Mouse (Mus musculus): ENCODE measurements around the gene Rhoa.
"Not testable (repeated sequence)": the region's sequence is repeated elsewhere in the genome, so short reads cannot be mapped to it uniquely, and the experiment has no call there.

Rhoa gene

DNA sequence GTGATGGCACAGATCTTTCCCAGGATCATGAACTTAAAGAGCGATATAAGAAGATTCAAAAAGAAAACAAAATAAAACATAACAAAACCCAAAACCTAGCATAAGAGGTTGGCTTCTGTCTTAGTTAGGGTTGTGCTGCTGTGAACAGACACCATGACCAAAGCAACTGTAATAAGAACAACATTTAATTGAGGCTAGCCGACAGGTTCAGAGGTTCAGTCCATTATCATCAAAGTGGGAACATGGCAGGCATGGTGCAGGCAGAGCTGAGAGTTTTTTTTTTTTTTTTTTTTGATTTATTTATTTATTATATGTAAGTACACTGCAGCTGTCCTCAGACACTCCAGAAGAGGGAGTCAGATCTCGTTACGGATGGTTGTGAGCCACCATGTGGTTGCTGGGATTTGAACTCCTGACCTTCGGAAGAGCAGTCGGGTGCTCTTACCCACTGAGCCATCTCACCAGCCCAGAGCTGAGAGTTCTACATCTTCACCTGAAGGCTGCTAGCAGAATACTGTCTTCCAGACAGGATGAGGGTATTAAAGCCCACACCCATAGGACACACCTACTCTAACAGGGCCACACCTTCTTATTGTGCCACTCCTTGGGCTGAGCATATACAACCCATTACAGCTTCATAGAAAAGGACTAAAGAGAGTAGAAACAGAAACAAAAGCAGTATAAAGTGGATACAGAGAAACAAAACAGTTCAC lies 18.2 kb upstream of the Rhoa start:
- in situ Hi-C loops (cut with MboI, MseI), result not testable (repeated sequence)

DNA sequence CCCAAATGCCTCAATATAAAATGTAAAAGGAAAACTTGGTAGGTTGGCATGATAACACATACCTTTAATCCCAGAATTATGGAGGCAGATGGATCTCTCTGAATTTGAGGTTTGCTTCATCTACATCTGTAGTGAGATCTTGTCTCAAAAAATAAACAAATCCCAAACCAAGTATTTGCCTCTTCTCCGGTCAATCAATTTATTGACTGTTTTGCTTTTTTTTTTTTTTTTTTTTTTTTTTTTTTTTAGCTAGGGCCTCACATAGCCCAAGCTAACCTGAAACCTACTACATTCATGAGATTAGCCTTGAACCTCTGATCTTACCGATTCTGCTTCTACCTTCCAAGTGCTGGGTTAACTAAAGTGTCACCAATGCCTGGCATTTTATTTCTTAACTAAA lies 16.6 kb upstream of the Rhoa start:
- in situ Hi-C loops (cut with MboI, MseI), result no loop called here

DNA sequence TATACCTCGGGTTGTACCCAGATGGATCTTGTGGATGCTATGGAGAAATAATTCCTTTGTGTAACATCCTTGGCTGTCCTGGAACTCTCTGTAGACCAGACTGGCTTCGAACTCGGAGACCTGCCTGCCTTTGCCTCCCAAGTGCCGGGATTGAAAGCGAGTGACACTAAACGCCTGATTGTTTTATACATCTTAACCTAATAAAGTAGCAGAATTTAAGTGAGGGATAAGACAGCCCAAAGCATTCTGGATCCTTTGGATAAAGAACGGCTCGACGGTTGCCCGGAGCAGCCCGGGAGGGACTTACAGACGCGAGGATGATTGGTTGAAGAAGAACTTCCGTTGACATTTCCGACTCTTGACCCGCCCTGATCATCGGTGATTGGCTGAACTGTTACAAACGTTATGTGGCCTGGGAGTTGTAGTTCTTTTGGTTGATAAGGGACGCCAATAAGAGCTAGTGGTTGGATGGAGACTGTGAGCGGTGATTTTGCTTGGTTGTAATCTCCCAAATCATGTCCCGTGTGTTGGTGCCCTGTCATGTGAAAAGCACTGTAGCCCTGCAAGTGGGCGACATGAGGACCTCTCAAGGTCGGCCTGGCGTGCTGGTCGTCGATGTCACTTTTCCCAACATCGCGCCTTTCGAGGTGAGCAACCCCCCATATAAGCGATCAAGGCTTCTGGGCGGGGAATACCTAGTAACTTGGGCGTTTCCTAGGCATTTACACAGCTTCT lies 15.7 kb upstream of the Rhoa start, which contains the start of gene Nicn1:
Nicn1 (plus strand) TSS at position 414 of the 735 bp plus-strand sequence.
- in situ Hi-C loops (cut with MboI, MseI), result loop anchor here (10.0 kb wide), 1 partner anchor 795 kb away; the partner anchor contains the start of genes Ccdc51 and Tma7

GRCm38 (mm10) chr9:108290773-108291172 lies 15.2 kb upstream of the Rhoa start:
- in situ Hi-C loops (cut with MboI, MseI), result loop anchor here (10.0 kb wide), 1 partner anchor 794 kb away; the partner anchor contains the start of genes Ccdc51 and Tma7

GRCm38 (mm10) chr9:108296453-108297355 lies 9.2 kb upstream of the Rhoa start, which contains the start of gene Amt:
Gene Amt (plus strand): TSS chr9:108296853.
- in situ Hi-C loops (cut with MboI, MseI), result loop anchor here (10.0 kb wide), 1 partner anchor 788 kb away; the partner anchor contains the start of genes Ccdc51 and Tma7

GRCm38 (mm10) chr9:108301853-108302252 lies 4.1 kb upstream of the Rhoa start:
- in situ Hi-C loops (cut with MboI, MseI), result loop anchor here (5.0 kb wide), 1 partner anchor 45 kb away; the partner anchor contains the start of gene Usp4

DNA sequence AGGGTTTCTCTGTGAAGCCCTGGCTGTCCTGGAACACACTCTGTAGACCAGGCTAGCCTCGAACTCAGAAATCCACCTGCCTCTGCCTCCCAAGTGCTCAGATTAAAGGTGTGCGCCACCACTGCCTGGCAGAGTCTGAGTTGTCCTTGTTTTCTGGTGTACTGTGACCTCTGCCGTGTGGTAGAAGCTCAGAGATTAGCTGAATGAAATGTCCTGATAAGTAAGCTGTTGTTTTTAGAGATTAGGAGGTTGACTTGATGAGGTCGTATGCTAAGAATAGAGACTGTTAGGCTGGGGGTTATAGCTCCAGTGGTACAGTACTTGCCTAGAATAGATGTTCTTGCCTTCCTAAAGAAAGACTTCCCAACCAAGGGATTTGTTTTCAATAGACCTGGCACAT lies 1.2 kb upstream of the Rhoa start:
- in situ Hi-C loops (cut with MboI, MseI), result loop anchor here (5.0 kb wide), 1 partner anchor 43 kb away; the partner anchor contains the start of gene Usp4

- in situ Hi-C loops (cut with MboI, MseI), result no loop called here
Measured at GRCm38 (mm10) chr9:108305170-108305569, 759 bp upstream of the Rhoa start.

- in situ Hi-C loops (cut with MboI, MseI), result no loop called here
Measured at GRCm38 (mm10) chr9:108306571-108306980, 647 bp downstream of the Rhoa start.

DNA sequence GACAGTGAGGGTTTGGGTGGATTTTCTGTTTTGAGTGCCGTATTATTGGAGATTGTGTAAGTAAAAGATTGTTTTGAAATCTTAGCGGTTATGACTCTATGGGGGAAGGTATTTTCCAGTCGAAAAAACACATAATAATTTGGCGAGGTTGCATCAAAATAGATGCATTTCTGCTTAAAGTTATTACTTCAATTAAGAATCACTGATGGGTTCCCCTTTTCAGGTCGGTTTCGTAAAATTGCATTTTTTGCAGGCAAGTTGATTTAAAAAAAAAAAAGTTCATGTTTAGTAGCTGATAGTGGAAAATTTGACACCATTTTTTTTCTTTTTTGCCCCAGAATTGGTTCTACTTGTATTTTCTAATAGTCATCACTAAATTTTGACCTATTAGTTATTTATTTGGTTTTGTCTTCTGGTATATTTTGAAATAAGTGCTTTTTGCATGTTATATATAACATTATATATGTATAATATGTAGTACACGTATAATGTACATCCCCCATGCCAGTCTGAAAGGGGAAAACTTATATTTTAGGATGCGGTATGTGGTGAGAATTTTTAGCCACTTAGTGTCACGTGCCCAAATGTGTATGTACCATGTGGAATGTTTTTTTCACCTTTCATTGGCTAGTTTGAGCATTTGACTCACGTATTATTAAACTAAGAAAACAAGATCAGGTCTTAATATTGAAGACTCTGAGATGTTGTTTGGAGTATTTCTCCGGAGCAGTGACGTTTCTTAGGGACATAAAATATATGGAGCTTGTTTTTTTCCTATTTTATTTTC lies 1.3 kb downstream of the Rhoa start:
- in situ Hi-C loops (cut with MboI, MseI), result no loop called here

- in situ Hi-C loops (cut with MboI, MseI), result no loop called here
Measured at GRCm38 (mm10) chr9:108308141-108308540, 2.2 kb downstream of the Rhoa start.

- in situ Hi-C loops (cut with MboI, MseI), result loop anchor here (10.0 kb wide), 1 partner anchor 1867 kb away; no protein-coding TSS in a partner anchor
Measured at GRCm38 (mm10) chr9:108317572-108317971, 11.6 kb downstream of the Rhoa start.

DNA sequence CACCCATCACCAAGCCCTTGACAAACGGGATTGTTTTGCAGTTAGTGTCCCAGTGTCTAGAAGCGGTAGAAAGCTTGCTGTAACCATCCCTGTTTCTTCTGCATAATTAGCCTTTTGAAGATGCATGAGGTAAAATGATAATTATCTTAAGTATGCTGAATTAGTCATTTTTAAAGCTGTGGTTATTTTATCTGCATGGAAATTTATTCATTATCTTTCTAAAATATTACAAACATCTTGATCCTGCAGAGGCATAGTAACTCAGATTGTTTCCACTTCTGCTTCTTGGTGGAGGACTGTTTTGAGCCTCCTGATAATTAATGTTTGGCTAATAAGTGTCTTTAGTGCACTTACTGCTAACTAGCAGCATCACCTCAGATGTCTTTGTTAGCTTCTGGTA lies 12.5 kb downstream of the Rhoa start:
- in situ Hi-C loops (cut with MboI, MseI), result loop anchor here (10.0 kb wide), 1 partner anchor 1866 kb away; no protein-coding TSS in a partner anchor

DNA sequence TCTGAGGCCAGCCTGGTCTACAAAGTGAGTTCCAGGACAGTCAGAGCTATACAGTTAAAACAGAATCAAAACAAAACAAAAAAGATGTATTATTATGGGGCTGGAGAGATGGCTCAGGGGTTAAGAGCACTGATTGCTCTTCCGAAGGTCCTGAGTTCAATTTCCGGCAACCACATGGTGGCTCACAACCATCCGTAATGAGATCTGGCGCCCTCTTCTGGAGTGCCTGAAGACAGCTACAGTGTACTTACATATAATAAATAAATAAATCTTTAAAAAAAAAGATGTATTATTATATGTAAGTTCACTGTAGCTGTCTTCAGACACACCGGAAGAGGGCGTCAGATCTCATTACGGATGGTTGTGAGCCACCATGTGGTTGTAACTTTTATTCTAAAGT lies 16.1 kb downstream of the Rhoa start:
- in situ Hi-C loops (cut with MboI, MseI), result loop anchor here (10.0 kb wide), 1 partner anchor 63 kb away; no protein-coding TSS in a partner anchor

DNA sequence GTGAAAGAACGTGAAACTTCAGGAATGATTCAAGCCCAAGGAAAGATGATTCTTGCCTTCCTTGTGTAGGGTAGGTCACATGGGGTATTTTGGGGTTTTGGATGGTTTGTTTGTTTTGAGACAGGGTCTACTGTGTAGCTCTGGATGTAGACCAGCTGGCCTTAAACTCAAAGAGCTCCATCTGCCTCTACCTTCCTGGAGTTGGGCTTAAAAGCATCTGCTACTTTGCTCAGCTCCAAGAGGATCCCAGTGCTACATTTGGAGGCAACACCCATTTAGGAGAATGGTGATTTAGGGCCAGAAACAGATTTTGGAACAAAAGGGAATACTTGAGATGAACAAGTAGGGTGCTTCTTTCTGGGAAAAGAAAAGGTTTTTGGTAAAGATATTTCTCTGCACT lies 18.9 kb downstream of the Rhoa start:
- in situ Hi-C loops (cut with MboI, MseI), result loop anchor here (10.0 kb wide), 1 partner anchor 60 kb away; no protein-coding TSS in a partner anchor

DNA sequence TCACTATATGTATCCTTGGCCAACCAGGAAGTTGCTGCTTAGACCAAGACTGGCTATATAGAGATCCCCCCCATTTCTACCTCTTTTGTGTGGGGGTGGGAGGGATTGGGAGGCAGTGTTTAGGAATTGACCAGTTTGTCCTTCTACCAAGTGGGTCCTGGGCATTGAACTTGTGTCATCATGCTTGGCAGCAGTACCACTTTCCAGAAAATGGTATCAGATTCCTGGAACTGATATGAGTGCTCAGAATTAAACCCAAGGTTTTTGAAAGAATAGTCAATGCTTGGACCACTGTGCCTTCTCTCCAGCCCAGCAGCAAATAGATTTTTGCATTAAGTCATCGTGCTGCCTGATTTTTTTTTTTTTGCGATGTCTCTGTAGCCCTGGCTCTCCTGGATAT lies 19.9 kb downstream of the Rhoa start:
- in situ Hi-C loops (cut with MboI, MseI), result loop anchor here (10.0 kb wide), 1 partner anchor 59 kb away; no protein-coding TSS in a partner anchor

GRCm38 (mm10) chr9:108337848-108338550 lies 32.1 kb downstream of the Rhoa start:
- in situ Hi-C loops (cut with MboI, MseI), result no loop called here

DNA sequence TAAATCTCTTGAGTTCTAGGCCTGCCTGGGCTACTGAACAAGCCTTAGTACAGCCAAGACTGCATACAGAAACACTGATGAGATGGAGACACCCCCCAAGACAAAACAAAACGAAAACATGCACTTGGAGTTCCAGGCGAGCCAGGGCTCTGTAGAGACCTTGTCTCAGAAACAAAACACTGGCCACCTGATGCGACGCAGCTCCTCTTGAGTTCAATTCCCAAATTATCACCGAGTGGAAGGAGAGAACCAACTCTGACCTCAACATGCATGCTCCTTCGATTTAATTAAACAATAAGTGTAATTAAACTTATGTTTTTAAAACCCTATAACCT lies 32.6 kb downstream of the Rhoa start:
- in situ Hi-C loops (cut with MboI, MseI), result no loop called here

DNA sequence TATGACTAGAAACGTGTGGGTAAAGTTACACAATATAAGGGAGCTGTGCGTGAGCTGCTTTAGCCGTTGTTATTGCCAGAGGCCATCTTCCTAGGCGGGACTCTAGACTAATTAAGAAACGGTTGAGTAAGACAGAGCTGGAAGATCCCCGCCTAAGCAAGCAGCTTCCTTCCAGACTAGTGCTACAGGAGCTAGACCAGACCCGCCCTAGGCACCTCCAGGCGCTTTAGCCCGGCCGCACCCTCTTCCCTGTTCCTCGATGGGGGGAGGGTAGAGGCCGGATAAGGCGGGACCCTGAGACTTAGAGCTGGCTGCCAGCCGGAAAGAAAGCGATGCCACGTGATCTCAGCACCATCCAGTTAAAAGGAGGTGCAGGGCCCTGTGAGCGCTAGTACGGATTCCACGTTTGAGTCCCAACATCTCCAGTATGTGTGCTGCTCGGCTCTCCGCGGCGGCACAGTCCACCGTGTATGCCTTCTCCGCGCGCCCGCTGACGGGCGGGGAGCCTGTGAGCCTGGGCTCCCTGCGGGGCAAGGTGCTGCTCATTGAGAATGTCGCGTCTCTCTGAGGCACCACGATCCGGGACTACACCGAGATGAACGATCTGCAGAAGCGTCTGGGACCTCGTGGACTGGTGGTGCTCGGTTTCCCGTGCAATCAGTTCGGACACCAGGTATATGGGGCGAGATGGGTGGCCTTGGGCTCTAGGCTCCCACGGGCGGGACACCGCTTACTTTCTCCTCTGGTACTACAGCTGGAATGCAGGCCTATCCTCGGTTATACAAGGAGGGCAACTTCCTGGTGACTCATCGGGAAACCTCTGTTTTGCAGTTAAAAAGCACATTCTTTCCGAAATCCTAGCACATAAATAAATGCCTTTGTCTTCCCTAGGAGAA lies 33.2 kb downstream of the Rhoa start, which contains the start of gene Gpx1:
Gpx1 (plus strand) TSS at position 18 of the 896 bp plus-strand sequence.
- in situ Hi-C loops (cut with MboI, MseI), result no loop called here

Data from T-helper 2 cell (primary cell).